Mouse (Mus musculus): ENCODE results near the gene 3110040M04Rik. TPM values are rescaled to one million over a fixed set of nuclear protein-coding genes. Genes with fewer than 3 reads are reported as not detected.
A peak's percentile ranks its signal among the peaks of the same experiment; 100 is the strongest.

3110040M04Rik gene
- total and polyA plus RNA-seq, 3 experiments: 0.19 to 0.25 TPM; not detected in 1

GRCm38 (mm10) chr1:151168637-151169036 lies 35.3 kb upstream of the 3110040M04Rik start:
- Histone ChIP-seq H3K4me1 (ENCODE audit: control insufficient read depth in 1 of 2, insufficient read depth in 2 of 2, low read length in 2 of 2) (peaks cover 28 to 32% of the 10 kb centered on the region in 2 experiments), H3K27me3 (ENCODE audit: control insufficient read depth in 1 of 2, insufficient read depth in 2 of 2, low read length in 2 of 2) (no peaks in the 10 kb centered on the region), H3K79me2 (ENCODE audit: control insufficient read depth, insufficient read depth, low read length, poor library complexity) (no peaks in the 10 kb centered on the region), H3K9ac (ENCODE audit: control insufficient read depth, low read depth, low read length, poor library complexity, severe bottlenecking) (no peak overlapping the region), H3K27ac (ENCODE audit: control insufficient read depth, low read depth, low read length) (no peak overlapping the region), H3K36me3 (ENCODE audit: control insufficient read depth in 1 of 2, insufficient read depth in 2 of 2, low read length in 2 of 2) (peaks cover 0 to 32% of the 10 kb centered on the region in 2 experiments; a peak in 2 of 4 replicates), H3K4me3 (ENCODE audit: control insufficient read depth in 1 of 2, insufficient read depth in 1 of 2, low read depth in 2 of 2, low read length in 2 of 2) (no peak overlapping the region), H3K9me3 (replicated peaks; ENCODE audit: insufficient read depth, low read length) (no peaks in the 10 kb centered on the region)
- no peak for DNase-seq (ENCODE audit: low read depth, low spot score)
- TF ChIP-seq CHD1 (IDR thresholded peaks at IDR 0.05; ENCODE audit: low read depth, low read length): no peak

DNA sequence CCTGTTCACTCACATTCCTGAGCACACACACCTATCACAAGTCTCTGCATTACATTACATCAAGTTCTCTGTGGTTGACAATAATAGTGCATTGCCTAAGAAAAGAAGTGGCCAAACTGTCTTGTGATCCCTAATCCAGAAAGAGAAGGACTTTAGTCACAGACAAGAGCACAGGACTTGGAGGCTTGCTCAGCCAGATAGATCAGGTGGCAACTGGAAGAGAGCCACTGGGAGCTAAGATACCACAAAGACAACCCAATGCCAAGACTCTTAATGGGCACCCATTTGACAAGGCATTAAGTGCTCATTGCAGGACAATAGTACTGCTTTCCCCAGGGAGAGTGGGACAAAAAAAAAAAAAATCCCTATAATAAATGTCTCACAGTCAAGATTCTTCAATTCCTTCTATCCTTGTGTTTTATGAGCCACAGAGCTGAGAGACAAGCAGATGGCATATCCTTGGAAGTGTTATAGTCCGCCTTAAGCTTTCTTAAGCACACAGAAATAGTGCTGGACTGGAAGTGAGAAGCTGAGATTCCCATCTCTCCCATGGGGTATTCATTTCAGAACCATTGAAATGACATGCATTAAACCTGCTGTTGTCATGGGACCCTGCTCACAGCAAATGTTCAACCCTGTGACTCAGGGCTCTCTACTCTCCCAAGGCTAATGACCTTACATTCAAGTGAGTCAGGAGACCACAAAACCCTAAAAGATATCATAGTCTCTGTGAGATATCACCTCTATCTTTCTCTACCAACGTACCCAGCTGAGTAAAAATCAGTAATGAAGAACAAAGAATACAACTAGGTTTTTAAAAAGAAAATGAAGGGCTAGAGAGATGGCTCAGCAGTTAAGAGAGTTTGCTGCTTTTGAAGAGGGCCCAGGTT lies 32.1 kb upstream of the 3110040M04Rik start:
- Histone ChIP-seq H3K9me3 (replicated peaks; ENCODE audit: insufficient read depth, low read length) (no peaks in the 10 kb centered on the region), H3K27ac (ENCODE audit: control insufficient read depth, low read depth, low read length) (peak overlapping the region; percentile 69), H3K36me3 (ENCODE audit: control insufficient read depth in 1 of 2, insufficient read depth in 2 of 2, low read length in 2 of 2) (peaks cover 0 to 36% of the 10 kb centered on the region in 2 experiments; a peak in 2 of 4 replicates), H3K4me1 (ENCODE audit: control insufficient read depth in 1 of 2, insufficient read depth in 2 of 2, low read length in 2 of 2) (peaks cover 30 to 40% of the 10 kb centered on the region in 2 experiments), H3K4me3 (ENCODE audit: control insufficient read depth in 1 of 2, insufficient read depth in 1 of 2, low read depth in 2 of 2, low read length in 2 of 2) (no peak overlapping the region), H3K9ac (ENCODE audit: control insufficient read depth, low read depth, low read length, poor library complexity, severe bottlenecking) (no peak overlapping the region), H3K79me2 (ENCODE audit: control insufficient read depth, insufficient read depth, low read length, poor library complexity) (no peaks in the 10 kb centered on the region), H3K27me3 (ENCODE audit: control insufficient read depth in 1 of 2, insufficient read depth in 2 of 2, low read length in 2 of 2) (no peaks in the 10 kb centered on the region)
- DNase-seq (ENCODE audit: low read depth, low spot score): peak; percentile 71
- TF ChIP-seq CTCF (IDR thresholded peaks at IDR 0.05 in 2 of 3, conservative IDR thresholded peaks at IDR 0.05 in 1 of 3; ENCODE audit: control insufficient read depth in 1 of 3, insufficient read depth in 1 of 3, low read depth in 2 of 3, low read length in 3 of 3, poor library complexity in 1 of 3, severe bottlenecking in 1 of 3) (no peak), MYC (IDR thresholded peaks at IDR 0.05; ENCODE audit: low read depth, low read length) (no peak), EP300 (IDR thresholded peaks at IDR 0.05; ENCODE audit: low read depth in 1 of 2, low read length in 2 of 2) (peak; percentile 74 to 80; a peak in 3 of 4 replicates), NRF1 (IDR thresholded peaks at IDR 0.05; ENCODE audit: insufficient read depth, low read depth, low read length, poor library complexity, severe bottlenecking) (no peak), CHD2 (IDR thresholded peaks at IDR 0.05; ENCODE audit: low read length) (no peak), RAD21 (IDR thresholded peaks at IDR 0.05; ENCODE audit: low read depth, low read length) (no peak), CHD1 (IDR thresholded peaks at IDR 0.05; ENCODE audit: low read depth, low read length) (no peak), ELF1 (IDR thresholded peaks at IDR 0.05; ENCODE audit: low read depth, low read length) (no peak), GABPA (IDR thresholded peaks at IDR 0.05; ENCODE audit: low read depth, low read length) (no peak), BHLHE40 (IDR thresholded peaks at IDR 0.05; ENCODE audit: borderline replicate concordance, low read depth, low read length) (peak; percentile 68; the same call in 1 of the 2 replicates), JUND (IDR thresholded peaks at IDR 0.05; ENCODE audit: low read depth, low read length) (0 out of 2 replicates have a peak, but pooled peaks have one; percentile 18), UBTF (IDR thresholded peaks at IDR 0.05; ENCODE audit: borderline replicate concordance, insufficient read depth, low read depth, low read length) (no peak), ZC3H11A (IDR thresholded peaks at IDR 0.05; ENCODE audit: low read depth, low read length) (no peak), ZKSCAN1 (IDR thresholded peaks at IDR 0.05; ENCODE audit: low read depth, low read length) (no peak), MAFK (IDR thresholded peaks at IDR 0.05; ENCODE audit: borderline replicate concordance, low read depth, low read length) (0 out of 2 replicates have a peak, but pooled peaks have one; percentile 53), POLR2AphosphoS5 (IDR thresholded peaks at IDR 0.05; ENCODE audit: borderline replicate concordance, low read depth, low read length) (no peak), GATA1 (IDR thresholded peaks at IDR 0.05; ENCODE audit: low read depth, low read length) (peak; percentile 89), MAX (IDR thresholded peaks at IDR 0.05; ENCODE audit: low read length) (no peak), MXI1 (IDR thresholded peaks at IDR 0.05; ENCODE audit: low read depth, low read length) (peak; percentile 43; the same call in 1 of the 2 replicates), KAT2A (conservative IDR thresholded peaks at IDR 0.05; ENCODE audit: low read depth, low read length) (no peak), ZNF384 (IDR thresholded peaks at IDR 0.05; ENCODE audit: low read depth, low read length) (0 out of 2 replicates have a peak, but pooled peaks have one; percentile 8), TBP (IDR thresholded peaks at IDR 0.05; ENCODE audit: low read depth, low read length) (no peak), TAL1 (IDR thresholded peaks at IDR 0.05; ENCODE audit: low read length) (no peak), HCFC1 (IDR thresholded peaks at IDR 0.05; ENCODE audit: low read depth, low read length) (no peak), SMC3 (IDR thresholded peaks at IDR 0.05; ENCODE audit: low read depth, low read length) (no peak), ETS1 (IDR thresholded peaks at IDR 0.05; ENCODE audit: low read depth, low read length) (peak; percentile 97), NELFE (IDR thresholded peaks at IDR 0.05; ENCODE audit: low read depth, low read length) (no peak), MEF2A (IDR thresholded peaks at IDR 0.05; ENCODE audit: extremely low read depth, insufficient replicate concordance, low read depth, low read length, poor library complexity, severe bottlenecking) (no peak), E2F4 (IDR thresholded peaks at IDR 0.05; ENCODE audit: borderline replicate concordance, low read depth, low read length) (no peak)

Data from MEL (cell line).